Mouse (Mus musculus) ES-E14 (cell line): ENCODE data around the gene Bnip1.

Experiments used
- CHD2 ChIP-seq: IDR thresholded peaks from 2 replicates; pipeline ENCODE4 v1.6.1; 2014; ENCODE audit warnings: mild to moderate bottlenecking, low read depth, low read length, inconsistent platforms
- HCFC1 ChIP-seq: IDR thresholded peaks from 2 replicates; pipeline ENCODE4 v1.6.1; 2012; ENCODE audit warnings: low read length, inconsistent platforms, borderline replicate concordance; ENCODE audit not compliant: insufficient read depth
- MAFK ChIP-seq: IDR thresholded peaks from 2 replicates; pipeline ENCODE4 v1.6.1; 2014; ENCODE audit warnings: mild to moderate bottlenecking, low read depth, low read length, inconsistent platforms; ENCODE audit not compliant: insufficient read depth
- ZC3H11A ChIP-seq: IDR thresholded peaks from 2 replicates; pipeline ENCODE4 v1.6.1; 2012; ENCODE audit warnings: low read depth, mild to moderate bottlenecking, inconsistent platforms, low read length, borderline replicate concordance
- ZNF384 ChIP-seq: IDR thresholded peaks from 2 replicates; pipeline ENCODE4 v1.6.1; 2012; ENCODE audit warnings: low read depth, low read length, inconsistent platforms

DNA sequence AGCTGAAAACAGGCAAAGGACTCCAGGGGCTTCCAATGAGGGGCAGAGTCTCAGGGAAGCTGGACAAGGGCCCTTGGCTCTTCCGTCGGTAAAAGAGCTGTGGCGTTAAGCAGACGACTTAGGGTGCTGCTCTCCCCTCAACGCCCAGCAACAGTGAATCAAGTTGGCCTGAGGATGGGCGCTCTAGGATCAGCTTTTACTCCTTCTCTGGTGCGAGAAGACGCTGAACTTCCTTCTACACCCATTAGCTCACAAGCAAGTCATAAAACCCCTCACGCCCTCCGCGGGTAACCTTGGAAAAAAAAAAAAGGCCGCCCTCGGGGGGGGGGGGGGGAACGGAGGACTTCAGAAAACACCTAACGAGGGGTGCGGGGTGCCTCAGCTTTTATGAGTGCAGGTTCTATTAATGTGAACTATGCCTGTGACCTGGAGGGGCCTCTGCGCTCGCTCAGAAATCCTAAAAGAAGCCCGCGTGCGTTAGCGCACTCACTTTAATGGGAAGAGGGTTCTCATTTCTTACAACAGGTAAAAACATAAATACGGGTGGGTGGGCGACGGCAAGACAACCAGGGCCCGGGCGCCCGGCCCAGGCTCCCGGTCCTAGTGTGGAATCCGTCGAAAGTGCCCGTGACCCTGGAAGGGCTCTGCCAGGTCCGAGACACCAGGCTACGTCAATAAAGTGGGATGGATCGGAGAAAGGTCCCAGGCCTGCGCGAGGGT, 57.5 kb downstream of the Bnip1 start:
- TF ChIP-seq HCFC1 (no peak), MAFK (no peak), ZC3H11A (no peak), ZNF384 (no peak), CHD2 (no peak)
